Mouse (Mus musculus): Measurements from ENCODE around the gene Rsu1.
"Not testable (repeated sequence)": the region's sequence is repeated elsewhere in the genome, so short reads cannot be mapped to it uniquely, and the experiment has no call there.

Rsu1 gene

GRCm38 (mm10) chr2:13224546-13224945 lies 46.7 kb downstream of the Rsu1 start:
- DNase-seq (ENCODE audit: low read depth, low spot score): peak; percentile 69

DNA sequence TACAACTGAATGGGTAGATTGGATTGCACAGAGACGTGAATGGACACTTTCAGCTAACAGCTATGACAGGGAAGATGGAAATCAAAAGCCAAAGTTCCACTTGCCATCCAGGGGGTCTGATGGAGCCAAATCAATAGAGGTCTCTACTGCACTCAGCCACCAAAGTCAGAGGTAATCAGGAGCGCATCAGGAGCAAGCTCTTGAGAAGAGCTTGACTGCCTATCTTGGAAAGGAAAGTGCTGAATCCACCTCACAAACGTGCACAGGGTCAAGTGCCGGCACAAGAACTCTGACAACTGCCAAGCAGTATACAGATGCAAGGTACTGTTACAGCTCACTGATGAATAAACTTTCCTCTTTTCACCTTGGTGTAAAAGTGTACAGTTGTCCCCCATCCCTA lies 47.8 kb downstream of the Rsu1 start:
- no peak for DNase-seq (ENCODE audit: low read depth, low spot score)

DNA sequence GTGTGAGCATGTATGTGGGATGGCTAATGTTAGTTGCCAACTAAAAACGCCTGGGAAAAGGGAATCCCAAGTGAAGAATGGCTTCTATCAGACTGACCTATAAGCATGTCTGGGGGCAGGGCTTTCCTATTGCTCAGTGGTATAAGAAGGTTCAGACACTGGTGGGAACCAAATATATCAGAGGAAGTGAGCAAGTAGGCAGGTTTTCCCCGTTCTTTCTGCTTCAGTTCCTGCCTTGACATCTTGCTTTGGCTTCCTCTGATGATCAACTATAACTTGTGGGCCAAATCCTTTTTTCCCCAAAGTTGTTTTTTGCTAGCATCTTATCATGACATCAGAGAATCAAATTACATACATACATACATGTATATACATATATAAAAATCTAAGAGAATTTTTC lies 51.1 kb downstream of the Rsu1 start:
- DNase-seq (ENCODE audit: low read depth, low spot score): peak; percentile 71

- peak; percentile 71 for DNase-seq (ENCODE audit: low read depth, low spot score)
Measured at GRCm38 (mm10) chr2:13218112-13218511, 53.1 kb downstream of the Rsu1 start.

DNA sequence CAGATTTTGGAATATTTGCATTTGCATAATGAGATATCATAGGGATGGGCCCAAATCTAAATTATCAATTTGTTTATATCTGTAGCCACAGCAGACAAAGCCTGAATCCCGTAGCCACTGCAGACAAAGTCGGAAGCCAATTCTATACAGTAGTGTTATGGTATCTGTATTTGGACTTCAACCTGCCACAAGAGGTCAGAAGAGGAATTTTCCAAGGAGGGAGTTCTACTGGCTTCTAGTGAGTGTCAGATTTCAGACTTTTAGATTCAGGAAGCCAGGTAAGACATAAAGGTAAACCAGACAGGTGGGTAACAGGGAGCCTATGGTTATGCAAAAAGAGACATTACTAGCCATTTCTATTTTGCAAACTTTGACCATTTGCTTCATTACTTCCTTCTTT lies 64.4 kb downstream of the Rsu1 start:
- DNase-seq (ENCODE audit: low read depth, low spot score): no peak

DNA sequence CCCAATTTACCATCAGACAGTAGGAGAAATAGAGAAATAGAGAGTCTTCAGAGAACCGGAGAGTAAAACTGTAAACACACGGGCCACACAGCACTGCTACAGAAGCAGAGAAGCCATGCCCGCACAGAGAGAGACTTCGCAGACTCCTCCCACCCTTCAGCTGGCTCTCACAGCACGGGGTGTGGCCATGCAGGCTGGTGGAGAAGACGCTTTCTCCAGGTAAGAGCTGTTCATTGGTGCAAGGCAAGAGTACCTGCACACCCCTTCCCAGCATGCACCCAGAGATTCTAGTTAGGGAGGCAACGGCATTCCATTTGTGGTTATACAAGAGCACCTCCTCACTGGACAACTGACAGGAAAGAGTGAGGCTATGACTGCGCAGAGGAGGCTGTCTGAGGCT lies 64.8 kb downstream of the Rsu1 start:
- DNase-seq (ENCODE audit: low read depth, low spot score): no peak

GRCm38 (mm10) chr2:13202805-13203475 lies 68.3 kb downstream of the Rsu1 start:
- DNase-seq (ENCODE audit: low read depth, low spot score): no peak

- DNase-seq (ENCODE audit: low read depth, low spot score): no peak
Measured at GRCm38 (mm10) chr2:13199713-13200112, 71.5 kb downstream of the Rsu1 start.

DNA sequence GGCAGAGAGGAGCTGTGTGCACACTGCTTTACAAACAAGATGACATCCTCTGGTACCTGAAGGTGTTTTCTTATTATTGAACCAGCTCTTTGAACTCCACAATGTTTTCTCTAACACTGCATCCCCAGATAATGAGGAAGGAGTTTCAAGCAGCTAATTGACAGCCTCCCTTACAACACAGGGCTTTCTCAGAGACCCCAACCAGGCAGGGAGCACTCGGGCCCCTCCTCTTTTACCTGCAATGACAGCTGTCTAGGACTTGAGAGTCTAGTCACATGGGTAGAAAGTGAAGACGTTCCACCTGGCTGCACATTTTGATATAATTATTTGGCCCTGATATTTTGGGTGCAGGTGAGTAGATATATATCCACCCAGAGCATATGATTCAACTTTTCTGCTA lies 72.2 kb downstream of the Rsu1 start:
- DNase-seq (ENCODE audit: low read depth, low spot score): no peak

DNA sequence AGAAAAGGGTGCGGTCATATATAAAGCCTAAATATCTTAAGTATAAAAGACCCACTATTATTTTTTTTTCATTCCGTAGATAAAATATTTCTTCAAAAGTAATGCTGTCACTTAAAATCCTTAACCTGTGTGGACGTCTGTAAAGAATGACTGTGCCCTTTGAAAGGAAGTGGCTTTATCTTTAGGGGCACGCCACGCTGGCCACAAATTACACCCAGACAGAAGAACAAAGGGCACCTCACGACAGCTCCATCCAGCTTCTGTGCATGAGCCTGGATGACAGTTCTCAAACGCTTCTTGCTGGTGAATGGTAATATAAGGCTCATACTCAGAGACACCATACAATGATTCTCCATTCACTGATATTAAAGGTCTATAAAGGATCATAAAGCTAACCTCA lies 75.7 kb downstream of the Rsu1 start:
- DNase-seq (ENCODE audit: low read depth, low spot score): no peak

DNA sequence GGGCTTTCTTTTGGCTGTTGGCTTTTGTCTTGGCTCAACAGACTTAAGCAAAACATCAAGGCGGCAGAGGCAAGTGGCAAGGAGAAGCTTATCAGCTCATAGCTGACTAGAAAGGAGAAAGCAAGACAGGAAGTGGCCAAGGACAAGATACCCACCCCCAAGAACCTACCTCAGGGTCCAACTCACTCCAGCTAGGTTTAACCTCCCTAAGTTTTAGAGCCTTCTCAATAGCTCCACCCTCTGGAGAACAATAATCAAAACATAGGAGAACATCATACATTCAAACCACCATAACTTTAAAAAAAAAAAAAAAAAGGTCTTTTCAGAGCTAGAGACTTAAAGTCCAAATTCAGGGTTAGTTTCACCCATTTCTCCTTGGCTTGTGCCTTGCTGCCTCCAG lies 79.1 kb downstream of the Rsu1 start:
- DNase-seq (ENCODE audit: low read depth, low spot score): peak; percentile 17

GRCm38 (mm10) chr2:13190767-13191166 lies 80.4 kb downstream of the Rsu1 start:
- no peak for DNase-seq (ENCODE audit: low read depth, low spot score)

DNA sequence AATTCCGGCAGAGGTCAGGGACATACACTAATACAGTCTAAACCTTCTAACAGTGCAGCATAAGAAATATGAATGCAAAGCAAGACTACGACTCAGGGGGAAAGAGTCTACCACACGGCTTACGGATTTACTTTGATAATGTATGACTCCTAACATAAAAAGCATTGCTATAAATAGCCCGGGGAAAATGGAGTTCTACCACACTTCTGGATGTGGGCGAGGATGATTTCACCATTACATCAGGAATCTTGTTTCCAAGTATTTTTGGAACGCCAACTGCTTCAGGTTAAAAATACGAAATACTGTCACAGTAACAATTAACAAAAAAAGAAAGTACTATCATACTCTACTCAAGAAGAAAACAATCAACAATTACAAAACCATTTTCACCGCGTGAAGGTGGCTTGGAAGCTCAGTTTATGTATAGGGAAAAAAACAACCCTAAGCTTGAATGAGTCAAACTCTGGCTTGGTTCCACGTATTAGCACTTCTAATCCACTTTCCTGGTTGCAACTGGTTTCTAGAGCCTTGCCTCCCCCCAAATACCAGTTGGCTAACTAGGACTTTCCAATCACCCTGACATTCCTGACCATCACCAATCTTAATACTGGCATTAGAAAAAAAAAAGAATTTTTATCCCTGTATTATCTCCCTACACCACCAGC lies 82.3 kb downstream of the Rsu1 start:
- DNase-seq (ENCODE audit: low read depth, low spot score): no peak

DNA sequence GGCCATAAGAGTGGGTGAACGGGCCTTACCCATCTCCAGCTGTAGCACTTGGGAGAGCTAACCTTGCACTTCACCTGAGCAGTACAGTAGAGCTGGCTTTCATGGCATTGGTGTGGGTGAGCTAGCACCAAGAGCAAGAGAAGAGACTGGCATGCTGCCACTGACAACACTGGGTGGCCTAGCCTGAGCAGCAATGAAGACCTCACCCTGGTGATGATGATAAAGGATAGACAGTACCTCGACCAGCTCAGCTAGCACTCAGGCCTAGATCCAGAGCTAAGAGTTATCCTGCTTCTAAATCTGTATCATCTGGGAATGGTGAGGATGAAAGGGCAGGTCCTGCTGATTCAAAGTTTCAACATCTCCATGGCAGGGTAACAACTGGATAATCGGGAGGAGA lies 88.1 kb downstream of the Rsu1 start:
- DNase-seq (ENCODE audit: low read depth, low spot score): no peak

DNA sequence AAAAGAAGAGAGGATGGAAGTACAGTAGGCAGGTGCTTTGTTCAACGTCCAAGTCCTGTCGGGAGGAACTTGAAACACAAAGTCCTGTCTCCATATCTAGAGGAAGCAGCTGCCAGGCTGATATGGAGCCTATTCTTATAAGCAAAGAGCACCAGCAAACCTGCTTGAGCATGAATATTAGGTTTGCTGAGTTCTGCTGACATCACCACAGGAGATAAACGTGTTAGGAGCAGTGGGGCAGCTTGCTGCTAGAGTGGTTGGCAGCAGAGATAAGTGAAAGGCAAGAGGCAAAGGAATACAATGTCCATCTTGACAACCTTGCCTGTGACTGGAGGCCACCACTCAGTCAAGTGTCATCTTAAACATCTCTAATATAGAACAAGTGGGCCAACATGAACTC lies 89.3 kb downstream of the Rsu1 start:
- DNase-seq (ENCODE audit: low read depth, low spot score): not testable (repeated sequence)

DNA sequence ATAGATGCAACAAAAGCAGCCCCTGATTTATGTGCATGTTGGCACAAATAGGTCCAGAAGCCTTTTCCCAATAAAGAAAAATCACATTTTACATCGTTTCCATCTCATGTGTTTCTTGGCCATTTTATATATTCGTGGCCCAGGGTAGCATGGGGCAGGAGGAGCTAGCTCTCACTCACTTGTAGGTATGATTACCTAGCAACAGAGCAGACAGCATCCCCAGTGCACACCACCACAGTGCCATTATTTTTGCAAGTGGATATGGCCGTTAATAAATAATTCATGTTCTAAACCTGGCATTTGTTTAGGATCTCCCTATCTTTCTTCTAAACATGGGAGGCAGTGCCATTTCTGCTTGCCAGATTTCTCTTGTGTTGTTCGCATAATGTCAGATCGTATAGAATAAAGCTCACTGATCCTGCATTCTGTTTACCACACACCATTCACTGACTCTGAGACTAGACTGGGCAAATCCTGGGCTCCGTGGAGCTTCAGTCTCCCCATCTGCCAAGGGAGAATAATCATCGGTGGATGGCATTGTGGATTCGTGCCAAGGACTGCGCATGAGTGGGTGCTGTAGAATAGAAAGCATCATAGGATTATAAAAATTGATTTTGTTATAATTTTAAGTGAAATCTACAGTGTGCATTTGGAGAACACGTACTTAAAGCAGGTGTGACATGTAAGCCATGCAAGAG lies 93.4 kb downstream of the Rsu1 start:
- DNase-seq (ENCODE audit: low read depth, low spot score): no peak

GRCm38 (mm10) chr2:13176304-13176620 lies 95.0 kb downstream of the Rsu1 start:
- DNase-seq (ENCODE audit: low read depth, low spot score): no peak

- no peak for DNase-seq (ENCODE audit: low read depth, low spot score)
Measured at GRCm38 (mm10) chr2:13175536-13176303, 95.5 kb downstream of the Rsu1 start.

DNA sequence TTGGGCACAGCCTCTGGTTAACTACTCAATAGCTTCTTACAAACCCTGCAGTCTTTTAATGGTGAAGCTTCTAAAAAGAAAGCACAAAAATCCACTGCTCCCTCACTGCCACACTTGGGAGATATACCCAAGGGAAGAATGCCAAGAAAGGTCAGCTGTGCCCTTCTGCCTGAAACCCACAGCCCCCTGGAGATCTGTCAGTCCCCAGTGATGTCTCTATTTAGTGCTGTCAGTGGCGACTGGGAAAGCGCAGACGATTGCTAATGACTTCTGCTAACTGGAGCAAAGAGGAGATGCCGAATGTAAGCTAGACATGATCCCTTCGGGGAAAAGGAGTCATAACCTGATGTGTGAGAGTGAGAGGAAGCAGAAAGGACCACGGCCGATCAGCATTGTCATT lies 96.8 kb downstream of the Rsu1 start:
- DNase-seq (ENCODE audit: low read depth, low spot score): no peak

DNA sequence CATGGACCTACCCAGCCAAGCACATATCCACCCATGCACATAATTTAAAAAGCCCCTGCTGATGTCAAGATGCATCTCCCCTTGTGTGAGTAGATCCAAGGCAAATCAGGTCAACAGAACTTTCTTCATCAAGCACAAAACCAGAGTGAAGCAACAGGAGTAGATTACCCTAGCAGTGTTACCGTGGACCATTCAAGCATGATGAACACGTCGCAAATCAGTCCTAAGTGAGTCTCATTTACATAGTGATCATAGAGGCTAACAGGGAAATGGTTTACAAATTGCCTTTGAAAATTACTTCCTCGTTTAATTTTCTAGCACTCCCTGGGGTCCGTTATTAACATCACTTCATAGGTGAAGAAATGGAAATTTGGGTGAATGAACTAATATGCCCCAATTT lies 100.6 kb downstream of the Rsu1 start:
- peak; percentile 65 for DNase-seq (ENCODE audit: low read depth, low spot score)

DNA sequence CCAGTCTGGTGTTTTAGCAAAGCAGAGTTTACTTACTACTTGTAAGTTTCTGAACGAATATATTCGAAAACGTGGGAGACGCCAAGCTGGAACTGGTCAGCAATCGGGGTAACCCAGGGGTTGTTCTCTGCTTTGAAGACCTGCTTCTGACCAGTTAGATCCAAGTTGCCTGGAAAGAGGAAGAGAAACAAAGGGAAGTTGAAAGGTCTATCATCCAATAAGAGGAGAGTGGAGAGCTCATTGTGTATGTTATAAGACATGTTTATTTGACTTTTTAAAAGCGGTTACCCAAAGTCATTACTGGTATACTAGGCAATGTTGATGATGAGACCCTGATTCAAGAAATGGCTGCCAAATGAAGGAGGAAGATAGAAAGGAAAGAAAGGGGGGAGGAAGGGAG lies 101.3 kb downstream of the Rsu1 start:
- DNase-seq (ENCODE audit: low read depth, low spot score): peak; percentile 59

- peak; percentile 83 for DNase-seq (ENCODE audit: low read depth, low spot score)
Measured at GRCm38 (mm10) chr2:13169158-13169890, 101.9 kb downstream of the Rsu1 start.
